Mouse (Mus musculus): ENCODE measurements at regions not wholly inside any gene's neighbourhood (a gene's known extent, or its start where the extent isn't known, plus 50 kb on each side); places are given as distances from the start of the nearest gene placed in this dataset.
A peak's percentile ranks its signal among the peaks of the same experiment; 100 is the strongest.
"Not testable (repeated sequence)": the region's sequence is repeated elsewhere in the genome, so short reads cannot be mapped to it uniquely, and the experiment has no call there.

- DNase-seq = no peak
Observed at GRCm38 (mm10) chr3:21941596-21941995, 134.9 kb upstream of the Tbl1xr1 start.

GRCm38 (mm10) chr3:21942912-21943311 is 133.5 kb upstream of the Tbl1xr1 start:
- DNase-seq = no peak

DNA sequence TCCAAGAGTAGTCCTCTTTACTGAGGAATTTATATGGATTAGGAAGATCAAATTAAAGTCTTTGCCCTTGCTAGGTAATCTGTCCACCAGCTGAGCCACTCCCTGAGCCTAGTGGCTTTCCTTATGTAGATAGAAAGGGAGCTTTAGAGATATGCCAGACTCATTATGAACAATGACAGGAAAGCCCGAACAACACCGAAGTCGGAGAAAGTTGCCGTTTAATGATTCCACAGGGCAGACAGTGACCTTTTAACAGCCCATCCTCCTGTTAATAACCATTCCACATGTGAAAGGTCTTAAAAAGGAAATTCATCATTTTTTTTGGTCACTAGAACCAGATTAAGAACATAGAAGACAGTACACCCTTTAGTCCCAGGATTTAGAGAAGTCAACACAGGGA is 130.7 kb upstream of the Tbl1xr1 start:
- DNase-seq = no peak

GRCm38 (mm10) chr3:21947320-21948073 is 129.0 kb upstream of the Tbl1xr1 start:
- no peak for DNase-seq

- DNase-seq = no peak
Observed at GRCm38 (mm10) chr3:21948074-21948659, 128.3 kb upstream of the Tbl1xr1 start.

GRCm38 (mm10) chr3:21949459-21949858 is 127.0 kb upstream of the Tbl1xr1 start:
- DNase-seq = no peak

DNA sequence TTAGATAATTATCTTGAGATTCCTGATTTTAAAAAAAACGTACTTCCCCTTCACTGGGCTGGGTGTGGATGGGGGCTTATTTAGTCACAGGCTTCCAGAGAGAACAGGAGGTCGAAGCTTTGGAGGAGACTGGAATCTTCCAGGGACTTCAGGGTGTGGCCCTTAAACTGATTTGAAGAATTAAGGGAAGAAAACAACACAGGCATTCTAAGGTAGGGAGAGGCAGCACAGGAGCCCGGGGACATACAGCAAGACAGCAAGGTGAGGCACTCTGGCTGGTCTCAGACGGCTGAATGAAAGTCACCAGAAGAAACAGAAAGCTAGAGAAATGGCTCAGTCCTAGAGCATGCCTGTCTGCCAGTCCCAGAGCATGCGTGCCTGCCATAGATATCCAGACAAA is 125.9 kb upstream of the Tbl1xr1 start:
- DNase-seq = no peak

DNA sequence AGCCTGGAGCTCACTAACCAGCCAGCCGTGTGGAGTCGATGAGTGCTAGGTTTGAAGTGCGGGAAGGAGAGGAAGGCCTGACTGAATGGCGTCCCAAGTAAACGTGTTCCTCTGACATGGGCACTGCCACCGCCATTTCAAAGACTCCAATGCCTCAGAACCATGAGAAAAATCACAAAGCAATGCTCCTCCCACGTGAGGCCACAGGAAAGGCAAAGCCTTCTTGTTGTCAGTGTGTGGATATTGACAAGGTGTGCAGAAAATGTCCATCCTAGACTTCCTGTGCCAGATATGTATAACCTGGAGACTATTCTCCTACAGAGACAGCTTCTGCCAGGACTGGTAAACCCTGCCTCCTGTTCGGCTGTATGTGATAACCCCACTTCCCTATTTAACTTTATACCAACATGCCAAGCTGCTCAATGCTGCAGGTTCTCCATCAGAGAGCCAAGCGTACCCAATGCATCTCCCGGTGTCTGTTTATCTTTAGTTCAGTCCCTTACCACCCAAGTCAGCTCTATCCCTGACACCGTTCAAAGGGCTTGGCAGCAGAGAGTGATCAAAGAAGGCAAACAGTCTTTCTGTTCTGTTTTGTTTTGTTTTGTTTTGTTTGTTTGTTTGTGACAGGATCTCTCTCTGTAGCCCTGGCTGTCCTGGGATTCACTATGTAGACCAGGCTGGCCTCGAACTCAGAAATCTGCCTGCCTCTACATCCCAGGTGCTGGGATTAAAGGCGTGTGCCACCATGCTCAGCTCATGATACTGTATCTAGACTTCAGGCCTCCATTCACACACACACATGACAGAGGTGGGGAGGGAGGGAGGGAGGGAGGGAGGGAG is 124.8 kb upstream of the Tbl1xr1 start:
- no peak for DNase-seq

DNA sequence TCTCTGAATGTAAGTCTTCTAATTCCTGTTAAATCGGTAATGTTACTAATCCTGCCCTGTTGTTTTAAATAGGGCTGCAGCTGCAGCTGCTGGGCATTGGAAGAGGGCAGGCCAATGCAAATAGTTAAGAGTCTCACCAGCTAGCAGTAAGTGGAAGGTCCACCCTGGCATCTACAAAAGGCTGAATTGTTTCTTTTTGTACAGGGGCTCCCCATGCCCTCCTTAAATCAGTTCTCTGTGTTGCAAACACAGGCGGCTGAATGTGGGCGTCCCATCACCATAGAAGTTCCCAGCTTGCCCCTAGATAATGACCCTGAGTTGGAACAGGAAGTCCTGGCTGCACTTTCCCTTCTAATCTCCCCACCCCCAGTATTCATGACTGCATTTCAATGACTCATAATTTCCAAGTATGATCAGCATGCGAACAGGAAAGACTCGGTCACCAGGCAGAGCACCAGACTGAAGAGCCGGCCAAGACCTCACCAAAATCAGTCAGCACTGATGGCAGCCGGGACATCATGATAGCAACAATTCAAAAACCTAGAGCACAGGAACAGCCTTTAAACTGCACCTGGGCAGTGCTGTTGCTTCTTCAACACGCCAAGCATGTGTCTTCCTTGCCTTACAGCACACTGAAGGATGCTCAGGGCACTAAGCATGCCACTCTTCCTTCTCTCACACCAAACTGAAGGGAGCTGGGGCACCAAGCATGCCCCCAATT is 123.6 kb upstream of the Tbl1xr1 start:
- peak; percentile 61 to 83 for DNase-seq

DNA sequence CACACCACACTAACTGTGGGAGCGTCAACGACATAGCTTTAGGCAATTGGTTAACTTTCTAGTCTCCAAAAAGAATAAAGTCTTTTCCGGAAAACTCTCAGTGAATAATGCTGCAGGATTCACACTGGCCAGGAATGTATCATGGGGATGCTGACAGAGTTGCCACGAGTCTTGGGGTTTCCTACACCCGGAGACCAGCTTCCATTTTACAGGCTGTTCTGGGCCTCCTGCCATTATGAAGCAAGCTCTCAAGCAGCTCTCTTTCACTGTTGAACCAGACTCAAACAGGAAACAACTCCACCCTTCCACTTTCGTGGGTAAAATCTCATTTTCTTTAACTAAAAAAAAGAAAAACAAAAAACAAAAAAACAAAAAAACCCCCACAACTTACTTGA is 123.0 kb upstream of the Tbl1xr1 start:
- peak; percentile 24 to 45 for DNase-seq

DNA sequence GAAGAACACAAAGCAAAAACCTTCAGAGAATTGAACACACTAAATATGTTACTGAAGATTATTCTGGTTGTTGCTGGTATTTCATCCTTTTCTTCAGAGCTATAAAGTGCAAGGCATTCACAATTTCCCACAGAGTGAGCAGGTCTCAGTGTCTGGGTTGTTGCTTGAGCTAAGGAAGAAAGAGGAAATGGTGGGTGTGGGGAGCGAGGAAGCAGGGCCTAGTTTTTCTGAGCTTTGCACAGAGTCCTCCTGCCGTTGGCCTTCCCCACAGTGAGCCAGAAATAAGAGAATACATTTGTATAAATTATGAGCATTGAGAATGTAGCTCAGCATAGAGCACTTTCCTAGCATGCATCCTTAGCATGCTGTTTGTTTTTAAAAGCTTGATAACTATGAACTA is 120.8 kb upstream of the Tbl1xr1 start:
- no peak for DNase-seq

GRCm38 (mm10) chr3:21957105-21957504 is 119.3 kb upstream of the Tbl1xr1 start:
- DNase-seq = not testable (repeated sequence)

- DNase-seq = no peak
Observed at GRCm38 (mm10) chr3:21958595-21959286, 117.7 kb upstream of the Tbl1xr1 start.

- DNase-seq = no peak
Observed at GRCm38 (mm10) chr3:21961091-21961490, 115.4 kb upstream of the Tbl1xr1 start.

- DNase-seq = no peak
Observed at GRCm38 (mm10) chr3:21961746-21962145, 114.7 kb upstream of the Tbl1xr1 start.

DNA sequence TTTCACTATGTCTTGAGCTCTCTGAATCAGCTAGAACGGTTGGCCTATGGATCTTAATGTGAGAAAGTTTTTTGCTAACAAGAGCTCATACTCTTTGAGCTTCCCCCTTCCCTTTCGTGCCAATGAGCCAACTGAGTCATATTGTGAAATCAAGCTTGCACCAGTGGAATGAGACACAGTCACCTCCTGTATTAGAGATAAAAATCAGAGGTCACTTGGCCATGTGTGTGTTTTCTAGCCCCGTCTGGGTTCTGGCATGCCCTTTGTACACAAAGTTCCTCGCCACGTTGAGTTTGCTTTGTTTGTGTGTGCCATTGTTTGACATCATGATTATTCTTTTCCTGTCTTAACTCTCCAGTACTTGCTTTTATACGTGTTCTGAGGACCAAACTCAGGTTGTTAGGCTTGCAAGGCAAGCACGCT is 114.1 kb upstream of the Tbl1xr1 start:
- DNase-seq = peak in 1 of 2 experiments; percentile 29

DNA sequence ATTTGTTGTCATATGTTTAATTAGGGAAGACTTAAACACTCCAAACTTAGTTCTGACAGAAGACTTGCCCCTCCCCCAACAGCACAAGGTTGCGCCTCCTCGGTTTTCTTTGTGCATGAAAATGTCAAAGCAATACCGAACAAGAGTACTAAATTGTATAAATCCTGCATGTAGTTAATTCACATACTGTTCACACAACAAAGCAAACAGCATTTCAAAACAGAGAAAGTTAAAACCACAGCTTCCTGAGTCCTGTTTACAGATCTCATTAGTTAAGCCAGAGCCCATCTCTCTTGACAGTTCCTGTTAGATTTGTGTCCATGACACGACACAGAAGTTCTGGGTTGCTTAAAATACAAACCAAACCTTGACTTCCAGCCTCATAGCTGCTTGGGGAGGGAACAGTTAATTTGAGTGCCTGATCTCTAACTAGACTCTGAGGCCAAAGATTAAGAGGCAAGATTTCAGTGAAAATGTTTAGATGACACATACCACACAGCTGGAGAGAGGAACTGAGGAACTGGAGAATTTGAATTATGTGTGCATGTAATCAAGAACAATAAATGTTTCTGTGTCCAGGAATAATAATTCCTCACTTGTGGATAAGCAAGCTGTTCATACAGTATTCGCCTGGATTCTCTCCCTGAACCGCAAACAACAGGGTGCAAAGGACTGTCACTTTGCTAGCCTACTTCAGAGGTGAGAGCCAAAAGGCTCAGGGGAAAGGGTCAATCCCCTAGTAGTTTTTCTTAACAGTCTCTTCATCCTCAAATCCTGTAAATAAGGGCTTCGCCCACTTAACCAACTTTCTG is 113.3 kb upstream of the Tbl1xr1 start:
- peak; percentile 22 to 38 for DNase-seq

GRCm38 (mm10) chr3:21963733-21964351 is 112.6 kb upstream of the Tbl1xr1 start:
- no peak for DNase-seq

DNA sequence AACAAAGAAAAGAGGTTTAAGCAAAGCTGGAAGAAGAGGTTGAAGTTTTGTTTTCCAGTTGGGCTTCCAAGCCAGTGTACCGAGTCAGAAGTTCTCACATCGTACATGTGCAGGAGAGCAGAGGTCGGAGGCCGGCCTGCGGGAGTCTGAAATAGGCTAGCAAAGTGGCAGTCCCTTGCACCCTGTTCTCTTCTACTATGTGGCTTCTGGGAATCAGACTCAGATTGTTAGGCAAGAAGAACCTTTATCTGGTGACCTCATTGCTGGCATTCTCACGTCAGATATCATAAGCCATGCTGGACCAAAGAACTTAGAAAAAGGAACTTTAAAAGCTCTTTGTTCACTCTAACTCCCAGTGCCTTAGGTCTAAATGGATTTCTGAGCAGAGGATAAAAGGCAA is 112.0 kb upstream of the Tbl1xr1 start:
- no peak for DNase-seq

DNA sequence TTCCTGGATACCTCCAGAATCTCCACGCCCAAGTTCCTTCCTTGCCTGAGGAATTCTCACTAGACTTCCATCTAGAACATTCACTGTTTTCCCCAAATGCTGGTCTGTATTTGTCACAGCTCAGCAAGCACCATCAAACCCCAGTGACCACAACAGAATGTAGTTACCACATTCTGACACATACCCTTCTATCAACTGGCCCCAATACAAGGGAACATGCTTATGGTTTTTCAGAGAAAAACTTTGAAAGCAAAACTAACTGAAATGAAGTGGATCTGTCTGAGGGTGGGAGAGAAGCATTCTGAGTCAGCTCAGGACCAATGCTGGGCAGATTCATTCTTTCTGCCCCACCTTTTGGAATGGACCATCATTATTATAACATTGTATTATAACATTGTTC is 110.9 kb upstream of the Tbl1xr1 start:
- no peak for DNase-seq

GRCm38 (mm10) chr3:21971731-21972130 is 104.7 kb upstream of the Tbl1xr1 start:
- DNase-seq = no peak
